Mouse (Mus musculus) ES-Bruce4 (cell line): ENCODE measurements at regions not wholly inside any gene's neighbourhood (a gene's known extent, or its start where the extent isn't known, plus 50 kb on each side); places are given as distances from the start of the nearest gene placed in this dataset.

Experiments
- CTCF ChIP-seq: IDR thresholded peaks from one replicate; pipeline ENCODE4 v1.8.1; 2011; ENCODE audit warnings: low read depth, low read length
- EP300 ChIP-seq: IDR thresholded peaks from 2 replicates; pipeline ENCODE4 v1.6.1; 2011; ENCODE audit warnings: low read depth, low read length; ENCODE audit not compliant: insufficient read depth
- POLR2A ChIP-seq: IDR thresholded peaks from one replicate; pipeline ENCODE4 v1.8.1; 2011; ENCODE audit warnings: low read length; ENCODE audit not compliant: insufficient read depth

- TF ChIP-seq POLR2A (no peak), CTCF (no peak), EP300 (no peak)
Measured at GRCm38 (mm10) chr2:43254709-43255108, 300.4 kb upstream of the Kynu start.
